10 mouse cellular contexts compared by ENCODE assay signal in genomic region chr5:22164060-22164934, GRCm38 (mm10).
DNase-seq lines count a peak whose midpoint lies in the region; ATAC-seq and TF ChIP-seq lines count a peak whose summit lies in the region.
"Had no signal": no experiment of that assay in that cellular context is flagged by ENCODE, and none has a peak within 500 bp of the region (broad histone marks: within the 10 kb centered on the region; RNA-seq: fewer than 3 reads in every experiment).

No protein-coding gene starts in this region.

- 67% methylated on average over 10 of the region's 10 CpGs for WGBS in liver, embryonic 11.5 days
- WGBS in liver, postnatal 0 days (ENCODE audit: insufficient replicate concordance): 65% methylated on average over 10 of the region's 10 CpGs
- 67% methylated on average over 10 of the region's 10 CpGs for WGBS in embryonic facial prominence, embryonic 14.5 days
- WGBS in hindbrain, embryonic 16.5 days: 47% methylated on average over 10 of the region's 10 CpGs
- 43% methylated on average over 10 of the region's 10 CpGs for WGBS in neural tube, embryonic 14.5 days

- no peak overlapping the region for H3K9ac ChIP-seq in liver, embryonic 11.5 days (ENCODE audit: low read depth, low read length)
- H3K9ac ChIP-seq in liver, postnatal 0 days (replicated peaks): no peak overlapping the region
- no peak overlapping the region for H3K9ac ChIP-seq in embryonic facial prominence, embryonic 14.5 days (ENCODE audit: low read depth, low read length)
- no peak overlapping the region for H3K9ac ChIP-seq in hindbrain, embryonic 16.5 days (ENCODE audit: low read depth, low read length)
- H3K9ac ChIP-seq in neural tube, embryonic 14.5 days (replicated peaks; ENCODE audit: low read depth, low read length): no peak overlapping the region

- no peak for TF ChIP-seq EP300 in liver, postnatal 0 days (IDR thresholded peaks at IDR 0.05; ENCODE audit: low read depth)

- H3K27ac ChIP-seq in liver, embryonic 11.5 days (ENCODE audit: low read depth, low read length): no peak overlapping the region
- H3K27ac ChIP-seq in liver, postnatal 0 days (ENCODE audit: low read depth): no peak overlapping the region
- H3K27ac ChIP-seq in embryonic facial prominence, embryonic 14.5 days (replicated peaks; ENCODE audit: low read depth, low read length): no peak overlapping the region
- H3K27ac ChIP-seq in hindbrain, embryonic 16.5 days (ENCODE audit: low read depth, low read length): peak overlapping the region; percentile 39; the same call in 1 of the 2 replicates
- H3K27ac ChIP-seq in neural tube, embryonic 14.5 days (ENCODE audit: low read depth, low read length): no peak overlapping the region

- no peak for DNase-seq in liver, embryonic 11.5 days (ENCODE audit: low spot score)
- no peak for DNase-seq in liver, postnatal 0 days
- DNase-seq in embryonic facial prominence, embryonic 14.5 days (ENCODE audit: low spot score): peak; percentile 52
- DNase-seq in urinary bladder, postnatal 14 days (ENCODE audit: low spot score): no peak
- no peak for DNase-seq in lung, postnatal 36 days
- DNase-seq in urinary bladder, adult 2 months (ENCODE audit: low spot score): no peak
- DNase-seq: kidney, postnatal 14 days had no signal

- TF ChIP-seq CTCF in liver, postnatal 0 days (IDR thresholded peaks at IDR 0.05; ENCODE audit: low read depth): no peak

- H3K36me3 ChIP-seq in liver, embryonic 11.5 days (ENCODE audit: control insufficient read depth, insufficient read depth, low read length): no peaks in the 10 kb centered on the region
- H3K36me3 ChIP-seq in liver, postnatal 0 days (replicated peaks; ENCODE audit: insufficient read depth, low read length): no peaks in the 10 kb centered on the region
- H3K36me3 ChIP-seq in embryonic facial prominence, embryonic 14.5 days (ENCODE audit: control insufficient read depth, insufficient read depth, low read length): no peaks in the 10 kb centered on the region
- no peaks in the 10 kb centered on the region for H3K36me3 ChIP-seq in hindbrain, embryonic 16.5 days (ENCODE audit: control insufficient read depth, insufficient read depth, low read length)
- no peaks in the 10 kb centered on the region for H3K36me3 ChIP-seq in neural tube, embryonic 14.5 days (ENCODE audit: control insufficient read depth, insufficient read depth, low read length)

- no peaks in the 10 kb centered on the region for H3K9me3 ChIP-seq in liver, embryonic 11.5 days (ENCODE audit: control insufficient read depth, low read length)
- H3K9me3 ChIP-seq in liver, postnatal 0 days (ENCODE audit: low read length): no peaks in the 10 kb centered on the region
- H3K9me3 ChIP-seq in embryonic facial prominence, embryonic 14.5 days (ENCODE audit: control insufficient read depth, low read length): no peaks in the 10 kb centered on the region
- no peaks in the 10 kb centered on the region for H3K9me3 ChIP-seq in hindbrain, embryonic 16.5 days (ENCODE audit: control insufficient read depth, low read length)
- no peaks in the 10 kb centered on the region for H3K9me3 ChIP-seq in neural tube, embryonic 14.5 days (ENCODE audit: control insufficient read depth, low read length)

- H3K27me3 ChIP-seq in liver, embryonic 11.5 days (replicated peaks; ENCODE audit: control insufficient read depth, insufficient read depth, low read length): no peaks in the 10 kb centered on the region
- H3K27me3 ChIP-seq in liver, postnatal 0 days (ENCODE audit: insufficient read depth, low read length): no peaks in the 10 kb centered on the region
- H3K27me3 ChIP-seq in embryonic facial prominence, embryonic 14.5 days (replicated peaks; ENCODE audit: control insufficient read depth, insufficient read depth, low read length): no peaks in the 10 kb centered on the region
- no peaks in the 10 kb centered on the region for H3K27me3 ChIP-seq in hindbrain, embryonic 16.5 days (replicated peaks; ENCODE audit: control insufficient read depth, insufficient read depth, low read length)
- H3K27me3 ChIP-seq in neural tube, embryonic 14.5 days (ENCODE audit: control insufficient read depth, insufficient read depth, low read length): no peaks in the 10 kb centered on the region
- H3K27me3 ChIP-seq: megakaryocyte, embryonic 14.5 days had no signal

- H3K4me3 ChIP-seq in liver, embryonic 11.5 days (ENCODE audit: low read depth, low read length): no peak overlapping the region
- no peak overlapping the region for H3K4me3 ChIP-seq in liver, postnatal 0 days (ENCODE audit: low read depth, low read length)
- no peak overlapping the region for H3K4me3 ChIP-seq in embryonic facial prominence, embryonic 14.5 days (ENCODE audit: low read depth, low read length)
- no peak overlapping the region for H3K4me3 ChIP-seq in hindbrain, embryonic 16.5 days (ENCODE audit: low read length)
- H3K4me3 ChIP-seq in neural tube, embryonic 14.5 days (ENCODE audit: low read depth, low read length): no peak overlapping the region
- H3K4me3 ChIP-seq: megakaryocyte, embryonic 14.5 days had no signal

- 0 out of 2 replicates have a peak, but pooled peaks cover 3% of the 10 kb centered on the region for H3K4me1 ChIP-seq in liver, embryonic 11.5 days (replicated peaks; ENCODE audit: control insufficient read depth, insufficient read depth, low read length)
- H3K4me1 ChIP-seq in liver, postnatal 0 days (ENCODE audit: insufficient read depth): no peaks in the 10 kb centered on the region
- no peaks in the 10 kb centered on the region for H3K4me1 ChIP-seq in embryonic facial prominence, embryonic 14.5 days (ENCODE audit: control insufficient read depth, insufficient read depth, low read length)
- no peaks in the 10 kb centered on the region for H3K4me1 ChIP-seq in hindbrain, embryonic 16.5 days (ENCODE audit: control insufficient read depth, insufficient read depth, low read depth, low read length)
- 0 out of 2 replicates have a peak, but pooled peaks cover 3% of the 10 kb centered on the region for H3K4me1 ChIP-seq in neural tube, embryonic 14.5 days (ENCODE audit: control insufficient read depth, insufficient read depth, low read length)
- H3K4me1 ChIP-seq: megakaryocyte, embryonic 14.5 days had no signal

- peak; percentile 26; the same call in 1 of the 2 replicates for ATAC-seq in liver, embryonic 11.5 days (replicated peaks; ENCODE audit: low FRiP score)
- no peak for ATAC-seq in liver, postnatal 0 days
- ATAC-seq in embryonic facial prominence, embryonic 14.5 days (ENCODE audit: low read depth): peak; percentile 72
- ATAC-seq in hindbrain, embryonic 16.5 days: peak; percentile 91
- peak; percentile 58; the same call in 1 of the 2 replicates for ATAC-seq in neural tube, embryonic 14.5 days (ENCODE audit: low read depth)

- no peak overlapping the region for H3K4me2 ChIP-seq in liver, embryonic 11.5 days
- no peak overlapping the region for H3K4me2 ChIP-seq in liver, postnatal 0 days (ENCODE audit: low read depth, low read length)
- H3K4me2 ChIP-seq in embryonic facial prominence, embryonic 14.5 days (ENCODE audit: low read depth, low read length): no peak overlapping the region
- no peak overlapping the region for H3K4me2 ChIP-seq in hindbrain, embryonic 16.5 days (ENCODE audit: low read length)
- no peak overlapping the region for H3K4me2 ChIP-seq in neural tube, embryonic 14.5 days (ENCODE audit: low read depth, low read length)
